Mouse (Mus musculus): ENCODE data around the gene Esrrg.

The Esrrg gene

DNA sequence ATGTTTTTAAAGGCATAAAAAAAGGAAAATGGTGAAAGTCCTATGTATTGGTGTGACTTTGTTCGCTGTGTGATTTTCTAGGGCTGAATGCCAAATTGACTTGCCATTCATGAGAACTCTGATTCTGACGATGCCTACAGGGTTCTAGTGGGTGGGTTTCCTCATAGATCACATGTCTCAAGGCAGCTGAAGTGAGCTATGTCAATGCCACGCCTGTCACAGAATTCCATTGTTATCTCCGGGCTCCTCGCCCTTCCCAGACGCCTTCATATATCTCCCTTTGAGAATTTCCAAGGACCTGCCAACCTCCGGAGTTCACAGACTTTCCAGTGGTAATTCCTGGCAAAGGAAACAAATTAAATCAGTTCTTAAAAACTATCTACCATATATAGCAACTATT is 493.2 kb downstream of the Esrrg start:
- no peak for DNase-seq

DNA sequence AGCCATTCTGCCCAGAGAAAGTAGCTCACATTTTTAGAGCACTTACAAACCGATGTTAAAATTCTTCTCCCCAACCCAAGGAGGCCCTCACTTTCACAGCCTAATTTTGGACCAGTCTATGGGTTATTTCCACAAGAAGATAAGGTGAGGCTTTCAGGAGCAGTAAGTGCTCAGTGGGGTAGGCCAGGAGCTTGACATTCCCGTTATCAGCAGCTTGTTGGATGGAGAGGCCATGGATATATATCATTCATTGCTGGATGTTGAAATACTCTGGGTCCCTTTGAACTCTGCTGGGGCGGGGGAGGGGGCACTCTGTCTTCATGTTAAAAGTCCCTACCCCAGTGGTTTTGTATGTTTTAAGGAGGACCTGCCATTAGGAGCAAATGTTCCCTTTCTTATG is 494.6 kb downstream of the Esrrg start:
- DNase-seq, result no peak

DNA sequence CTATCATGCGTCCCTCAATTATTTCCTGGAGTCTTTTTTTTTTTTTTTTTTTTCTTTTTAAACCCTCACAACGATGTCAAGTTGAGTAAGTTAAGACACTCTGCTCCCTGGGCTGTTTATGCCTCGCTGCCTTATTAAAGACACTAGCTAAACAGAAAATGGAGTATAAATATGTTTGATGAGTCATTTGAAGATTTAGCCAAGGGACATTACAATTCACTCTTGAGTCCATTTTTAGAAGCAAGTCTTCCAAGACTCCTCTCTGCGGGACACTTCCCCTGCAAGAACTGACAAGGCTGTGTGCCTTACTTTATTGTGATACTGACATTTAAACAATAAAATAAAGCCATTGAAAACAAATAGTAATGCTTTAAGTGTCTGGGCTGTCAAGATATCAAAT is 496.9 kb downstream of the Esrrg start:
- no peak for DNase-seq

DNA sequence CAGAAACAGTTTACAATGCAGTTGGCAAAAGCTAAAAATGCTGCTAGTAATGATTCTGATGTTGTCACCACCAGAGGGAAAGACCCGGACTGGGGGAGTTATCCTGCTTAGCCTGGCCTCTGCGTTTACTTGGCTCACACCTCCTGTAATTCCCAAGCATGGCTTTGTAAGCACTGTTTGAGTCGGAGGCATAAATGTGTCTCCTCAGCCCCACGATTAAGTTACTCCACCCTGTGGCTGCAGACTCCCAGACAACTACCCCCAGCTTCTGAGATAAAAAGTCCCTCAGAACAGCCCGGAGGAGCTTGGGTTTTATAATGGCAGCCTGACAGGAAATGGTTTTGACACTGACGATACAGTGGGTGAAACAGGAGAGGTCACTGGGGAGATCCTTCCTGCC is 499.4 kb downstream of the Esrrg start:
- DNase-seq, result no peak

DNA sequence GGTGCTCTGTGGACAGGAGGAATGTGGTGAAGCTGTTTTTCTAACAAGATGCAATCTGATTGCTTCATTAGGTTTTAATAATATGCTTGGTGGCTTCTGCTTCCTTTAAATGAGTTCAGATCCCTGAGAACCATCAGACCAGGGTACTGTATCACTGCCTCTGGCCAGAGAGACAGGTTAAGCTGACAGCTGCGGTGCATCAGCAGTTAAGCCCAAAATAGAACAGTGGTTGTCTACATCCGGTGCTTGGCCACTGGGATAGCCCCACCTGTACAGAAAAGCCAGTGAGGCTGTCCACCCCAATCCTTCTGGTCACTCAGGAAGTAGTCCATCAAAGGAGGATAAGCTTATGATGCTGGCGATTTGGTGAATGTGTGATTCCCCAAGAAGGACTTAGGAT is 503.0 kb downstream of the Esrrg start:
- DNase-seq, result no peak

DNA sequence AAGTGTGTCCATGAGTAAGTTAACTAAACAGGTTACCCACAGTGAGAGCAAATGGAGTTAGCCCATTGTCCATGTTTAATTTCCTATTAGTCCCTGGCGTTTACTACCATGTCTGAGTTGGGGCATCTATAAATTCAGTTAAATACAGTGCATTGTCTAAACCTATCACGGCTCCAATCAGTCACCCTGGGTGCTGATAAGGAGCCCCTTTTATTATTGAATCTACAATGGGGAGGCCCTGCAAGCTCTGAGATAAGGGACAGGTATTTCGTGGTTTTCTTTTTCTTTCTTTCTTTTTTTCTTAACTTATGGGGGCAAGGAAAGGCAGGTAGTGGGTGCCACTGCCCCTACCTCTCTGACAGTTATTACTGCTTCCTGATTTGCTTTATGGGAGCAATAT is 504.6 kb downstream of the Esrrg start:
- DNase-seq, result no peak

DNA sequence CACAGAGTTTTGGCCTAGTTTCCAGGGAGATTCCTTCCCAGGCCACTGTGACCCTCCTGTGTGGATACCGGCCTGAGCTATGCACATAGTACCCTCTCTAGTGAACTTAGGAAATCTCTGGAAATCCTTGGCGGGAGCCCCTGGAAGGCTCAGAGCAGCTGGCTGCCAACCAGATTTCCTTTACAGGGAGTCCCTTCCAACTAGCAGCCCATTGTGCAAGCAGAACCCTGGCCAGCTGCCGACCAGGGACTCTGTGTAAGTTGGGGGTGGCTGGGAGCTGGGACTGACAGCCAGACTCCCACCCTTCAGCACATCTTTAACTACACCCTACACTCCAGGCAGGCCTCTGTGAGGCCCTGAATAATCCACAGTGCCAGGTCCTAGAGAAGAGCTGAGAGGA is 509.5 kb downstream of the Esrrg start:
- peak; percentile 79 for DNase-seq

DNA sequence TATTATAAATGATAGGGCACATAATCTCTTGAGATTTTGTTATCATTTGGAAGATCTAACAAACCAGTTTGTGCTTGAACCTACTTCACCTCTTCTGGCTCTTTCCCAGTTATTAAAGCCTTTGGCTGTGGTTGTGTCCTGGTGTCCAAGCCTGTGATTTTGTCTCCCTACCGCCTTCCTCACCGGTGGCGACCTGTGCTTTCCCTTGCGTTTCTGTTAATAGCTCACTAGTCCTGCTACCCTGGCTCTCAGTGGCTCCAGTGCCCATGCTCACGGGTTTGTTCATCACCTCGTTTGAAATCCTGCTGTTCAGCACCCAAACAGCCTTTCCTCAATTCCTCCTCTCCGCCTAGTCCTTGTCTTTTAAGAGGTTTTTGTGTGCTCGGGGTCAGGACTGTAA is 511.2 kb downstream of the Esrrg start:
- DNase-seq, result no peak

DNA sequence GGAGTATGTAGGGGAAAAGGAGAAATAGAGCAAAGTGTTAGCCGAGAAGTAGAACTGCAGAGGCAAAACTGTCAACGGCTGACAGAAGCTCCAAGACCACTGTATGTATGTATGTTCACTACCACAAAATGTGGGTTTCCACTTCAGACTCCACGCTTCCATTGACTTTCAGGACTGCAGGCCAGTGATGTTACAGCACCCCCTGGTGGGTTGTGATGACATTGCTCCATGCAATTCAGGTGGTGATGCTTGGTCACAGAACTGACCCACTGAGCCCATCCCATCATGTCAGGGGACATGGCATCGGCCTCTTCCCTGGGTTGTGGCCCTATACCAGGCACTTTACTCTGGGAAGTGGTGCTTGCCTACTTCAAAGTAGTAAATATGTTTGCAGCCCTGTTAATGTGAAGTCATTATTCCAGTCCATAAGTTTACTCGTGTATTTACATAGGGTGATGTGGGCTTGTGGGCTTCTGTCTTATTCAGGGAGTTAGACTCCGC is 517.0 kb downstream of the Esrrg start:
- no peak for DNase-seq

DNA sequence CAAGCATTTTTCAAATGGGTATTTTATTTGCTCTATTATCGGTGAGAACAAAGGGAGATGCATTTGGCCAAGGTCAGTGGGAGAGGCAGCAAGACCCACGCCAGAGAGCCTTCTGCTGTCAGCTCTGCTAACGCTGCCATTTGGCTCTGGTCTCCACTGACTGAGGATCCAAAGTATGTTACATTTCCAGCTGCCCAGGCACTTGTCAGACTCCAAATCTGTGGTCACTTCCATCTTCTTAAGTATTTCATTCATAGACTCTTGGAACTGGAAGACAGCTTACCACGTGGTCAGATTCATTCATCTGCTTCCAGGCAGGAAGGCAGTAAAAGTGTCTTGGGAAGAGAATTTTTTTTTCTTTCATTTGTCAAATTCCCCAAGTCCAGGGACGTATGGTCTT is 527.5 kb downstream of the Esrrg start:
- DNase-seq, result peak; percentile 20

DNA sequence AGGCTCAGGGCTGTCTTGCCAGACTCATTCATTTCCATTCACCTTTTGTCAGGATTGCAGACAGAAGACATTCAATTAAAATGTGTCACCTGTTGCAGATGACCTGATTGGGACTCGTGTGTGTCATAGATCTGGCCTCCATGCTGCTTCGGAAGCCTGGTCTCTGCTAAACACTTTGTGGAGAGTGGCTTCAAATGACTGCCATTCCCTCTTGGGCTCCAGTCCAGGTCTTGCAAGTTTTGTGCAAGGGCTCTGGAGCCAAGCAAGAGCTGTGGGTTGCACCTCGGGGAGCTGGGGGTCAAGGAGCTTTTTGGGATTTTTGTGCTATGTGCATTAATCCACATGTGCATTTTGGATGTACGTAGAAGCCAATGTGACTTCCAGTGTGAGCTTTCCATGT is 530.9 kb downstream of the Esrrg start:
- no peak for DNase-seq

DNA sequence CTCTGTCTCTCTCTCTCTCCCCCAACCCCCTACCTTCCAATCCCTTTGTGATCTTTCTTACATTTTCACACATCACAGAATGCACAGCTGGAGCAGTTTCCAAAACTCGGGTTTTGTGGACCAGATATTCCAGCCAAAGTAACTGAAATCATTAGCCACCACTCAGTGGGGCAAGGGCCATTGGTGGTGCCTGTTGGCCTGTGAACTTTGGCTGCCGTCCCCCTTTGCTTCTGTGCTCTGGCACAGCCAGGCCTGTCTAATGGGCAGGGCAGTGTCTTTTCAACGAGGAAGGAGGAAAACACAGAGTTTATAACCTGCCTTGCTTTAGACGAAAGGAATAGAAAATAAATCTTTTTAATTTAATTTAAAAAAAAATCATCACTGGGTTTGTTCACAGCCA is 531.6 kb downstream of the Esrrg start:
- DNase-seq, result peak; percentile 56

DNA sequence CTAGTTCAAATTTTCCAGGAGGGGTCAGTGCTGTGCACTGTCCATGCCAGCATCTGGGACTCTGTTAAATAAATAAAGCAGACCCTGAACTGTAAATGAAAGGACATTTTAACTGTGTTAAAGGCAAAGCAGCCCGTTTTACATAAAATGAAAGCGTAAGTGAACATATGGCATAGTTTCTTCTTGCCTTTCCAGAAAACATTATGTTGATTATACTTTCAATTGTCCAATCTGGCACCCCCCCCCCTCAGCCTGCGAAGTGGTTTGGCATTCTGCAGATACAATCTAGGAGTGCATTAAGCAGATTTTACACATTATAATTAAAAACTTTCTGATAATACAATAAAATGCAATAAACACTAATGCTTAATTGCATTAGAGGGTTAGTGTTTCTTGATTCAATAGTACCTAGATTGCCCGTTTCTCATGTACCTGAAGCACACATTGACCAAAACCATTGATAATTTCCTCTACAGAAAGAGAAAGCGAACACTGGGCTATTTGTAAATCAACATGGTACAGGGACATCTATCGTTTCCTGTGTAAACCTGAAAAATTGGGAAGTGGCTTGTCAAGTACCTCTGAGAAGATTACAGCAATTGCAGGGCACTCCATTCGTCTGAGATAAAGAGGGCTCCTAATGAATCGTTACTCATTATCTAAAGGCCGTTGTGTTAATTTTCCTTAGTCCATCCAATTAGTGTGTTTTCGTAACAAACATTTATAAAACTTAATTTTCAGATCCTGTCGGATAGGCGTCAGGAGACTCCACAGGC is 539.0 kb downstream of the Esrrg start:
- no peak for DNase-seq

DNA sequence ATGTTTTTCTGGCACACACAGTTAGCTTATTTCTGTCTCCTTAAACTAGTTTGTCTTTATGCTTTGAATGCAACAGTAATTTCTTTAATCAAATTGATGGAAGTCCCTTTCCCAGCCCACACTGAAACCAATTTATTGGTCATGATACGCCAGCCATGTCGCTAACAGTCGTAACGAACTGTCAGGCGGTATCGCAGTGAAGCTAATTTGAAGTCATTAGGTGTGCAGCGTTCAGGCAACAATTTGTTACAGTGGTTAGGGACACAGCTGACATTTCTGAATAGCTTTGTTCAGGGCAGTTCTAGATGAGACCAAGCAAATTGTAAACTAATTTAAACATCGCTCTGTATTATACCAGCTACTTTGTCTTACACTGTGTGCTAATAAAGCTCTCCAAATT is 542.5 kb downstream of the Esrrg start:
- no peak for DNase-seq

DNA sequence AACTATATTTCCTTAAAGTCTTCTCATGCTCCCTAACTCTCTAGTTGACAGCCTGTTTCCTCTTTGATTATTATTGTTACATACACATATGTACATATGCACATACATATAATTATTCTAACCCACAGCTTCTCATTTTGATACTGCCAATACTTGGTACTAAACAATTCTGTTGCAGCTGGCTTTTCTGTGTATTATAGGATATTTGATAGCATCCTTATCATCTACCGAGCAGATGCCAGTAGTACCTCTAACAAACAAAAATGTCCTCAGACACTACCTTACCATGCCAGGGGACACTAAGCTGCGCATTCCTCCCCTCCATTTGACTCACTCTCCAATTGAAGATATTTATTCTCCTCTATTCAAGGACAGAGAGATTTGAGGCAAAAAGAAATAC is 543.4 kb downstream of the Esrrg start:
- no peak for DNase-seq

DNA sequence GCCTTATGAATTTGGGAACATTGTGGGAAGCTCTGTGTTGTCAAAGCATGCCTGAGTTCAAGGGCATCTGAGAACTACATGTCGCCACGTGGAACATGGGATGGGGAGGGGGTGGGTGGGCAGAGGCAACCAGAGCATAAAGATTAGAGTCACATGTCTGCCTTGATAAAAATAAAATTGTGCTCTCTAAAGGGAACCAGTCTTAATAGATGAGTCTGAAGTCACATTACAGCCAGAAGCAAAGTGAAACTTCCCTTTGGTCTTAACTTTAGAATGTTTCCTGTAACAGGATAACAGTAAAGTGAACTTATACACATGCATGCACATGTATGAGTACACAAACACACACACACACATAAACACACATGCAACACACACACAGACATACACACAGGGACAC is 545.1 kb downstream of the Esrrg start:
- no peak for DNase-seq

DNA sequence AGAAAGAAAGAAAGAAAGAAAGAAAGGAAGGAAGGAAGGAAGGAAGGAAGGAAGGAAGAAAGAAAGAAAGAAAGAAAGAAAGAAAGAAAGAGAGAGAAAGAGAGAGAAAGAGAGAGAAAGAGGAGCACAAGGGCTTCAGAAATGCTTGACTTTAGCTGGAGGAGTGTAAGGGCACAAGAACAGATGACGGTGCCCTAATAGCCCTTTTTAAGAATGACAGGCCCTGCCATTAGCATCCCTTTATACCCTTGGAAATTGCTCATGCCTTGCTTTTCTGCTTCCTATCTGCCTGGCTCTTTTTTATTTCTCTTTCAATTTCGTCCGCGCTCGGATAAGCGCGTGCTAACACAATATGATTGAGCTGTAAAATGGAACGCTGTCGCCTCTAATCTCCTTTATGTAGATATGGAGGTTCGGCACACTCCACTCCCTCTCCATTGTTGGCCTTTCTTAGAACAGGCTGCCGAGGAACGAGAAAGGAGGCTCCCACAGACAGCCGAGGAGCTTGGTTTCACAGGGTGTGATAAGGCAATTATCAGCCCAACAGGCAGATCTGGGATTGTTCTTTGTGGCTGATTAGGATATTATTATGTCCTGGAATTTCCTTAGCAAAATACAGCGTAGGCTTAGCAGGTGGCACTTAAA is 546.0 kb downstream of the Esrrg start:
- no peak for DNase-seq

DNA sequence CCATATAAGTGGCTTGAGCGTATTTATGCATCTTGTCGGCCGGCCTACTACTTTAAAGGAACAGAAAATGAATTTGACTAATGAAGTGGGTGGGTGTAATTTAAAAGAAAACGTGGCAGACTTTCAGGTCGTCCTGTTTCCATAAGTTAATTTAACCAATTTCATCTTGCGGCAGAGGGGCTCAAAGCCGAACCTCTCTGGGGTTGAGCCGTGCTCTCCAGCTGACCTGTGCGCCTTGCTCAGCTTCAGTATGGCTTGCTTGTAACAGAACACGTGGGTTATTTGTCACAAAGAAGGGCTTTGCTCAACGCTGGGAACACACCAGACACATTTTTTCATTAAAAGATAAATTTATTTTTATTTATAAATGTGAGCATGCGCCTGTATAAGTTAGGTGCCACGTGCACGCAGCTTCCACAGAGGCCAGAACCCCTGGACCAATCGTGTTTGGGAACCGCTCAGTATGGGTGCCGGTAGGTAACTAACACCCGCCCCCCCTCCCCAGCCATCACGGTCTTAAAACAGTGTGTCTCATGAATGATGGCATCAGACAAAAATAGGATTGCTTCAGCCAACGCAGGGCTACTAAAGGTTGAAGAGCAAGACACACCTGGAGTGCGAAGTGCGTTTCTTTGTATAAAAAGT is 546.7 kb downstream of the Esrrg start:
- no peak for DNase-seq

DNA sequence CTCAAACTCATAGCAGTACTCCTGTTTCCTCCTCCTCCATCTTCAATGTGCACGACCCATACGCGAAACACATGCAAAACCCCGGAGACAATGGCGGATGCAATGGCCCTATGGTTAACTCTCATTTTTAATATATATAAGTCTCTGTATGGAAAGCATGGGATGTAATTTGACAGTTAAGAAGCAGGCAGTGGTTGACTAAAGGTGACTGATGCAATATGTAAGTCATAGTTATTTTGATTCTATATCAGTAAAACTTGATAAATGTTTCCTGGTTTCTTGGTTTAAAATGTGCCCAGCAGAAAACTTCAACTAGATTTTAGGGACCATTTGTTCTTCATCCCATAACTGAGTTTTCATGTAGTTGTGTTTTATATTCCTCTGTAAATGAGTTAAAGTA is 547.9 kb downstream of the Esrrg start:
- no peak for DNase-seq

DNA sequence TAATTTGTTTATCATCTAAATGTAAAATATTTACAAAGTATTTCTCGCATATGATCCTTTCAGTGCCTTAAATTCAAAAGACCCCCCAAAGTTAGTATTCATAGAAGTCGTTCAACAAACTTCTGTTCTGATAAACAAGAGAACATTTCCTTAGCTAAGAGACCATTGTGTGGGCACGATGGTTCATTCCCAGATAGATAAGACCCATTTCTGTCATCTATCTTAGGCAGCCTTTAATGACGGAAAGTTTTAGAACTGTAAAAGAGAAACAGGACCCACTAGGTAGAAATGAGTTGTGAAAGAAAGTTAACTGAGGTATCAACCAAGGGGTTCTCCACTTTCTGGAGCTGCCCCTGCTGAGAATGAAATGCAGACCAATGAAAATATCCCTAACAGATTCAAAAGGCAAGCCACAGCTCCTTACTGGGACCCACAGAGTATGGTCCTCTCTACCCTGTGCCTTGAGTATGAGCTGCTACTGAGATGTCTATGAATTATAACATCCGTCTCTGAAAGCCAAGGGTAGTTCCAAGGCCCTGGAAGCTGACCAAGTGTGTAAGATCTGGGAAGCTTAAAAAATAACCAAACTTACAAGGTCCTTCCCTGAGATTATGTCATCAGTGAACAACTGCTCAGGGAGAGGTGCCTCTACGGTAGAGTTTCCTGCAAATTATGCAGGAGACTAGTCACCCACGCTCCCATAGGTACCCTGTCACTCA is 548.8 kb downstream of the Esrrg start:
- DNase-seq, result peak; percentile 19

DNA sequence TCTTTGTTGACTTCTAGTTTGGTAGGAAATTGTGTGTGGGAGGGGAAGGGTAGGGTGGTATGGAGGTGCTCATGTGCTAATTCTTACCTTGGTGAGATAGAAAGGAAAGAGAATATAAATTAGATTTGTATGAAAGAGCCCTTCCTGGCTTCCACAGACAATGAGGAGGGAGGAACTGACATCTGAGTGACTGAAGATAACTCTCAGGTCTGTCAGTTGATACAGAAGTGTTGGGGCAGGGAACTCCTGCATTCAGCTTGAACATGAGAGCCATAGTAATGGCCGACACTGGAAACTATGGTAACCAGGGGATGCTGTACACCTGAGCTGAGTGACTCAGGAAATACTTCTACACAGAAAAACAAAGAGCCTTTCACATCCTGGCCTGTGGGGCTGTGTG is 550.1 kb downstream of the Esrrg start:
- no peak for DNase-seq

DNA sequence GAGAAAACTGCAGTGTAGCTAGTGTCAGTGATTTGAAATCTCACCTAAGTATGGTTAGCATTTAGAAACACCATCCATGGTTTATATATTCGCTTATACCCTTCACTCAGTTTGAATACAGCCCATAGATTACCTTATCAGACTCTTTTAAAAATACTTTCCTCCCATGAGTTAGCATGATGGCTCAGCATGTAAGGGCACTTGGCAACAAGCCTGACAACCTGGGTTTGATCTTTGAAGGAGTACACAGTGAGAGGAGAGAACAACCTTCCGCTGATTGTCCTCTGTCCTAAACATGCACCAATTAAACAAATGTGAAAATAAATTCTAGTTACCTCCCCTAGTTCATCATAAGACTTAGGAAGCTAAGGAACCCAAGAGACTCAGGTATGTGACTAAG is 550.5 kb downstream of the Esrrg start:
- DNase-seq, result no peak

DNA sequence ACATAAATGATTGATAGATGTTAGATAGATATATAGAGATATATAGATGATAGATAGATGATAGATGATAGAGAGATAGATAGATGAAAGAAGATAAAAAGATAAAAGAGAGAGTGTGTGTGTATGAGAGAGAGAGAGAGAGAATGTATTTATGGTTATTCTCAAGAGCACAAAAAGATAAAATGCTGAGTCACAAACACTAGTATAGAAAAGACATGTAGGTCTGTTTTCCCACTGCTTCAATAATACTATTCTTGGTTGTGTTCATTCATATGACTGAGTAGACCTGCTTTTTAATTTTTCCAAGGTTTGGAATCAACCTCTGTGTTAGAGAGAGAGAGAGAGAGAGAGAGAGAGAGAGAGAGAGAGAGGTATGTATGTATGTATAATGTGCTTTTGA is 554.5 kb downstream of the Esrrg start:
- no peak for DNase-seq

DNA sequence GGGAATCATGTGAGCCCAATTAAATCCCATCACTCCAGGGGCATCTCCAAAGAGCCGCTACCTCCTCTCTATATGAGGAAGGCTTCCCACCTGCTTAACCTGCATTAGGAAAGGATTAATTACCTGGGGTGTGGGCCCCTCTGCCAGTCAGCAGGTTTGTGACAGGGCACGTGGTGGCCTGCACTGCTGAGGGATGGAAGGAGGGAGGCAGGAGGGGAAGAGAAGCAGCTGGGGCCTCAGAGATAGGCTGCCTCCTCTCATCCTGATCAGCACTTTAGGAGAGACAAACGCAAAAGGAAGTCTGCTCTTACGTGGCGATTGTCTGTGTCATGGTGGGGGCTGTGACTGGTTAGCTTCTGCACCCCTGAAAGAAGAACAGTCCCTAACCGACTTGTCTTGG is 555.7 kb downstream of the Esrrg start:
- no peak for DNase-seq
